Mouse (Mus musculus) embryo, embryonic 9.5 days (tissue): ENCODE measurements around the gene Gpx6.

Source experiments
- DNase-seq: peaks from one replicate; pipeline ENCODE4 v3.0.0-alpha.2; 2017; ENCODE audit errors: extremely low spot score

Gene Gpx6

DNA sequence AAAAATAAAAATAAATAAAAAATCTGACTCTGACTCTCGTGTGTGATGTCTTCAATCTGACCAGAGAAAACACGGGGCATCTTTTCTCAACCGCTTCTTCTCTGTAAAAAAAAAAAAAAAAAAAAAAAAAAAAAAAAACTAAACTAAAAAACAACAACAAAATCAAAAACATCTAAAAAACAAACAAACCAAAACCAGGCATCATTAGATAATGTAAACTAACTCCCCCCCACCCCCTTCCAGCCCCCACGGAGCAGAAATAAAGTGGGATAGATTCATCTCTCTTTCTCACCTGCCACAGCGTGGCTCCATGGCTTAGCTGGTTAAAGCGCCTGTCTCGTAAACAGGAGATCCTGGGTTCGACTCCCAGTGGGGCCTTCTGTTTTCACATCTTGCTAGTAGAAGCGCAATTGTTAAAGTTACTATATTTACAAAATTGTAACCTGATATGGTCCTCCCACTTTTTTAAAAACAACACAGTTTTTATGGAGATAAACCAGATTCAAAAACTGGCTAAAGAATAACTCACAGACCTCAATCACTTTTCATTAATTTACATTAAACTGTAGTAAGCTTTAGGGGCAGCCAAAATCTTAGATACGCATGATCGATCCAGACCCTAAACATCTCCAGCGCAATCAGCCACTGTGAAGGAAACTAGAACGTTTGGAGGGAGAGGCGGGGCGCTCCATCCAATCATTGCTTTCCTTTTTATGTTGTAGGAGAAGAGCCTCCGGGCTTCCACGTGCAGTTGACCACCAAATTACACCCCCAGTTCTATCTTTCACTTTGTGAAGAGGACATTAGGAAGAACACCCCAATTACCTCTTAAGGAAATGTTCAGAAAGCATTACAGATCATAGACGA, 10.8 kb downstream of the Gpx6 start:
- DNase-seq = peak; percentile 86

DNA sequence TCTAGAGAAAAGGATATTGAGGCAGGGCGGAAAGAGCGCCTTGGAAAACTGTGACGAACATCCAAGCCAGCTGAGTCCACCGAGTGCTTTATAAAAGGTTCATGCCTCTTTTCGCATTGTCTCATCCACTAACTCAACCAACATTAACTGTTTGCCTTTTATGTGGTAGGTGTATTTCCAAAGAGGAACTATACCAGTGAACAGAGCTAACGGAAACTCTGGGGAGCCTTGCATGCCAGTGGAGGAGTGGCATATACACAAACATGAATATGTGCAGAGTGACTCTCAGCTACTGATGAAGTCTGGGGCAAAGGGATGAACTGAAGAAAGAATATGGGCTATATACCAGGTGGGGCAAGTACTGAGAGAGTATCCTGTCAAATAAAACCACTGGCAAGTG, 11.5 kb downstream of the Gpx6 start:
- DNase-seq = no peak

DNA sequence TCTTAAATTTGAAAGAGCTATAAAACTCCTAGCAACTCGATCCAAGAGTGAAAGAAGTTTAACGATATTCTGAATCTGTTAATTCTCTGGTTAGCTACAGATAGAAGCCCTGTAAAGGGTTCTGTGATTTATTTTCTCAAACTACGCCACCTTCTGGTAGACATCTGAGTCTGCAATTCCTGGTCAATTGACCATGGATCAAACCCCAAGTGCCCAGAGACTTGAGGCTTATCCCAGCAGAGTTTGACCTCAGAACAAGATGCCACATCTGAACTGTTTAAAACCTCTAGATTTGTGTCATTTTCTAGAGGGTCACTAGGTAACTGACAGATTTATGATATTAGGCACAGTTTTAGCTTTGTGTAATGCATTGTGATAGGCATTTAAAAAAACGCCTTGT, 14.3 kb downstream of the Gpx6 start:
- peak; percentile 65 for DNase-seq

GRCm38 (mm10) chr13:21326657-21327211, 14.8 kb downstream of the Gpx6 start:
- DNase-seq = peak; percentile 88

GRCm38 (mm10) chr13:21327424-21327823, 15.5 kb downstream of the Gpx6 start:
- DNase-seq = peak; percentile 65

- no peak for DNase-seq
Measured at GRCm38 (mm10) chr13:21346610-21347009, 34.7 kb downstream of the Gpx6 start, which contains the start of gene Olfr1367. TSS of gene Olfr1367 (plus strand) at chr13:21346910.

GRCm38 (mm10) chr13:21350593-21350992, 38.7 kb downstream of the Gpx6 start:
- DNase-seq = no peak

GRCm38 (mm10) chr13:21362621-21363248, 50.8 kb downstream of the Gpx6 start, which contains the start of gene Zscan12:
TSS of gene Zscan12 (plus strand) at chr13:21362820.
- peak; percentile 87 for DNase-seq

GRCm38 (mm10) chr13:21363719-21364118, 51.8 kb downstream of the Gpx6 start:
- peak; percentile 7 for DNase-seq

- no peak for DNase-seq
Measured at GRCm38 (mm10) chr13:21366635-21367034, 54.7 kb downstream of the Gpx6 start.
